Mouse (Mus musculus): ENCODE results near the gene Slc5a5.

- no peak for TF ChIP-seq CTCF (IDR thresholded peaks at IDR 0.05; ENCODE audit: borderline replicate concordance, control insufficient read depth, extremely low read depth, insufficient read depth, low read length, poor library complexity)
- TF ChIP-seq POLR2A (IDR thresholded peaks at IDR 0.05; ENCODE audit: control insufficient read depth, extremely low read depth, insufficient read depth, low read length, poor library complexity) = no peak
These were observed 12.9 kb upstream of the Slc5a5 start for GRCm38 (mm10) chr8:70905463-70905830.

All from thymus, adult 2 months (tissue).